Mouse (Mus musculus): ENCODE measurements around the gene Btbd2. TPM values are rescaled to one million over a fixed set of nuclear protein-coding genes. Genes with fewer than 3 reads are reported as not detected.

The Btbd2 gene
- 10 to 100 TPM; 89.6 to 91.0 TPM for total RNA-seq (2021)

DNA sequence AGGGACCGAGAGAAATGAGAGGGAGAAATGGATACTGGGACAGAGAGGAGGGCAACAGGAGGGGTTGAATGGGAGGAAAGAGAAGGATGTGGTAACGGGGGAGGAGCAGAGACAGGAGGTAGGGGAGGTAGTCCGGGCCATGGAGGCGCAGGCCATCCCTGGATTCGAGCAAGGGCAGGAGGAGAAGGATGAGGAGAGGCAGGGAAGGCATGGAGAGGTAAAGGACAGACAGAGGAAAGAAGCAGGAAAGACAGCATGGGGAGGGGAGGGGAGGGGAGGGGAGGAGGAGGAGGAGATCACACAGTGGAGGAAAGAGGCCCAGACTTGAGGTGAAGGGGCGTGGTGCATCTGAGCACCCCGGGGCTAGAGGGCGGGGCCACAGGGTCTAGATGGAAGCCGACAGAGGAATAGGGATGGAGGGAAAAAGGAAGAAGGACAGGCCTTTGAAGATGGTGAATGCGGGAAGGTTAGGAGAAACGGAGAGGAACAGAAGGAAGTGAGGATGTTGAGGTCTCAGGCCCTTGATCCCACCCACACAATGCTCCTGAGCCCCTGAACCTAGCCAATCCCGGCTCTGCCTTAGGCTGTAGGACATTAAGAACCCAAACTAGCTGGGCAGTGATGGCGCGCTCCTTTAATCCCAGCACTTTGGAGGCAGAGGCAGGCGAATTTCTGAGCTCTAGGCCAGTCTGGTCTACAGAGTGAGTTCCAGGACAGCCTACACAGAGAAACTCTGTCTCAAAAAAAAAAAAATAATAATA, at the start of gene Btbd2:
Gene Btbd2, minus strand, starts transcription at position 209 of the 761 bp plus-strand sequence.
- intact Hi-C loops (cut with DNase I): no loop called here
- peak in 1 of 2 experiments; percentile 54 for DNase-seq (ENCODE audit: extremely low spot score in 1 of 2, low spot score in 2 of 2)

DNA sequence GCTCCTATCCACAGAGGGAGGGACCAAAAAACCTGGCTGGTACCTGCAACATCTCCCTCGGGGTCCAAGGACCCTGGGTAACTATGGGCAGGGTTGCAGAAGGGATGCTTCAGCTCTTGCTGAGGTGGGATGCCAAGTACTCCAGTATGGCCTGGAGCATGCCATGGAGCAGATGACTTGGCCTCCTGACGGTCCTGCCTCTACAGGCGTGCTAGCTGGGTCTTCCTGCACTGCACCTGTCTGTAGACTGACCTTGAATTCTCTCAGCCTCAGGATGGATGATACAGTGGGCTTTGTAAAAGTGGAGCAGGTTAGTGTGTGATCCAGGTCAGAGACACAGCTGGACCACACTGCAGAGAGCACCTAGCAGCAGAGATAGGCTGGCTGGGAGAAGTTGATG, 48.6 kb upstream of the Btbd2 start:
- no peak for DNase-seq (ENCODE audit: extremely low spot score in 1 of 2, low spot score in 2 of 2)

DNA sequence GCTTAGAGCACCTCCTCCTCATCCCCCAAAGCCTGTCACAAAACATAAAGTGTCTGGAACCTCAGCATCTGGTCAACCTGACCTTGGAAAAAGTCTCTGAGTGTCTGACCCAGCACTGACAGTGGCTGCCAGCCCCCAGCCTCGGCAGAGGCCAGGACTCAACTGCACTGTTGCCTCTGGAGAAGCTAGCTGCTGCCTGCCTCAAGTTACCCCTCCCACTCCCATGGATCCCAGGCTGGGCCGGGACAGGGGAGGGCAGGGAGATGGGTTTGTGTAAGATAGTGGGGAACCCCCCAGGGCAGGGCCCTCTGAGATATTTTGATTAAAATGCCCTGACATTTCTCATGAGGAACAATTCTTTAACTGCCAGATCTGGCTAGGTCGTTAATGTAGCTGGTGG, 48.2 kb upstream of the Btbd2 start:
- intact Hi-C loops (cut with DNase I): loop anchor here (5.0 kb wide), 1 partner anchor 87 kb away; no protein-coding TSS in a partner anchor

More for the DNA sequence above, 48.6 kb upstream of the Btbd2 start:
- intact Hi-C loops (cut with DNase I): loop anchor here (5.0 kb wide), 1 partner anchor 87 kb away; no protein-coding TSS in a partner anchor

DNA sequence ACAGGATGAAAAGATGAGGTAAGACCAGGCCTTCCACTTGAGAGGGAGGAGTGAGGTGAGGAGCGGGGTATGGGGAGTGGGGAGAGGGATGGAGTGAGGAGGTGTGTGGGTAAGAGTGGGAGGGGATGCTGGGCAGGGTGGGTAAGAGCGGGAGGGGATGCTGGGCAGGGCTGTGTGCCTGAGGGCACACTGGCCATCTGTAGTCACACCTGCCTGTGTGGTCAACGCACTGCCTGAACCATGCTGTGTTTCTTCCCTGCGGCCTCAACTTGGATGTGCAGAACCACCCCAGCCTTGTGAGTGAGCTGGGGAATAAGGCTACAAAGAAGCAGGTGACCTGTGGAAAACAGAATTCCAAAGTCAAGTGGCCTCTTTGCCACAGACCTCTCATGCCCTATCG, 47.5 kb upstream of the Btbd2 start:
- intact Hi-C loops (cut with DNase I): no loop called here

More for the DNA sequence above, 48.2 kb upstream of the Btbd2 start:
- no peak for DNase-seq (ENCODE audit: extremely low spot score in 1 of 2, low spot score in 2 of 2)

DNA sequence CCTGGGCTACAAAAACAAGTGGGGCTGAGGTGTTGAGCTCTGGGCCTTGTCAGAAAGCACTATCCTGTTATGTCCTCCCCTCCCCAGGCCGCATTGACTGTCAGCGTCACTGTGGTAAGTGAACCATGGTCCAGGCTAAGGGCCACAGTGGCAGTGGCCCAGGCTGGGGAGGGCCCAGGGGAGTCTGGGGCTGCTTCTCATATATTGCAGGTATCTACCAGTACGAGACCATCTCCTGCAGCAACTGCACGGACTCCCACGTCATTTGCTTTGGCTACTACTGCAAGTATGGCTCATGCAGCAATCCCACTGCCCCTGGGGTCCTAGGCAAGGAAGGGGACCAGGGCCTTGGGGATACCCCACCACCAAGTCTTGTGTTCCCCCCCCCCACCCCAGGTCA, 46.8 kb upstream of the Btbd2 start:
- intact Hi-C loops (cut with DNase I): no loop called here
- DNase-seq (ENCODE audit: extremely low spot score in 1 of 2, low spot score in 2 of 2): no peak

More for the DNA sequence above, 47.5 kb upstream of the Btbd2 start:
- DNase-seq (ENCODE audit: extremely low spot score in 1 of 2, low spot score in 2 of 2): no peak

DNA sequence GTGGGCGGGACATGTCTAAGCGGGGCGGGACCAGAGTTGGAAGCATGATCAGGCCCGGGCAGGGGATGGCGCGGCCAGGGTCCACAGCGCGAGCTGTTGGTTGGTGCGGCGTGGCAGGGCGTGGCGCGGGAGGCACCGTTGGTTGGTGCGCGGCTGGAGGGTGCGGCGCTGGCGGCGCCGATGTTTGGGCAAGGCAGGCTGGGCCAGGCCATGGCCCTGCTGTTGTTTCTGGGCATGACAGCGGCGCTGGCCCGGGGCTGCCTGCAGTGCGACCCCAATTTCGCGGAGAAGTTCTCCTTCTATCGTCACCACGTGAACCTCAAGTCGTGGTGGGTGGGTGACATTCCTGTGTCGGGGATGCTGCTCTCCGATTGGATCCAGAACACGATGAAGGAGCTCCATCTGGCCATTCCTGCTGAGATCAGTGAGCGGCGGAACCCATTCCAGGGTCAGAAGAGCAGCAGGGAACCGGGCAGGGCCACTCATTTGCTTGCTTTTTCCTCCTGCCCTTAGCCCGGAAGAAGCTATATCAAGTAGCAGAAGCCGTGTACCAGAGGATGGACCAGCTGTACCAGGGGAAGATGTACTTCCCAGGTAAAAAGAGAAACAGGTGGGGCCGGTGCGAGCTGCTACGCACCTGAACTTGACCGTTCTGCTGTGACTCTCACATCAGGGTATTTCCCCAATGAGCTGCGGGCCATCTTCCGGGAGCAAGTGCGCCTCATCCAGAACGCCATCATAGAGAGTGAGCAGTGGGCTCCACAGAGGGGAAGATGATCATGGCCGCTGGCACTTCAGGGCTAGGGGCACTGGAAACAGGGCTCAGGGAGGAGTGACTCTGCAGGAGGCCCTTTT, 45.9 kb upstream of the Btbd2 start:
- intact Hi-C loops (cut with DNase I): no loop called here

DNA sequence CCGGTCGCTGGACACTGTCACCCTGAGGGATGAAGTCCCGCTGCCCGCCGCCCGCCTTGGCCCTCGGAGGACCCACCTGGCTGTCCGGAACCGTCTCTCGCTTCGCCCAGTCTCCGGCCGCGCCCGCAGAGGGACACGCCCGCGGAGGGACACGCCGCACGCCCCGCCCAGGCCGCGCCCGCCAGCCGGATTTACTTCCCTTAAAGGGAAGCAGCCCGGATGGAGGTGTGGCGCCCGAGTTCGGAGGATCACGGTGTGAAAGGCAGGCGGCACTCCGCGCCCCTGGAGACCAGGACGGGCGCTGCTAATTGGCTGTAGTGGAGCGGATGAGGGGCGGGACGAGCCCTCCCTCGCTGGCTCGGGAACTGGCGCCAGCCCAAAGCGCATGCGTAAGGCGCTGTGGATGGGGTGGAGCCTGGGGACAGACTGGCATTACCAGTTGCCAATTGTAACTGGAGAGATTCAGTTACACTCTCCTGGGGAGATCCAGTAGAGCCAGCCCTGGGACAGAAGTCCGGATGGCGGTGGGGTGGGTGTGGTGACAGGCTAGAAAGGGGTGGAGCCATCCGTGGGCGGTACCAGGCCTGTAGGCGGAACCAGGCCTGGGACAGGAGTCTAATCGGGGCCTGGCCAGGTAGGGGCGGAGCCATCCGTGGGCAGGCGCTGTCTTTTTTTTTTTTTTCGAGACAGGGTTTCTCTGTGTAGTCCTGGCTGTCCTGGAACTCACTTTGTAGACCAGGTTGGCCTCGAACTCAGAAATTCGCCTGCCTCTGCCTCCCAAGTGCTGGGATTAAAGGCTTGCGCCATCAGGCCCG, 45.1 kb upstream of the Btbd2 start, which contains the start of the genes Mob3a and Izumo4:
Gene Mob3a, minus strand, starts transcription at position 257 of the 815 bp plus-strand sequence.
Gene Izumo4, plus strand, starts transcription at position 464 of the 815 bp plus-strand sequence.
- intact Hi-C loops (cut with DNase I): no loop called here
- peak; percentile 99 for DNase-seq (ENCODE audit: extremely low spot score in 1 of 2, low spot score in 2 of 2)

More for the DNA sequence above, 45.9 kb upstream of the Btbd2 start:
- DNase-seq (ENCODE audit: extremely low spot score in 1 of 2, low spot score in 2 of 2): peak; percentile 95 to 98

DNA sequence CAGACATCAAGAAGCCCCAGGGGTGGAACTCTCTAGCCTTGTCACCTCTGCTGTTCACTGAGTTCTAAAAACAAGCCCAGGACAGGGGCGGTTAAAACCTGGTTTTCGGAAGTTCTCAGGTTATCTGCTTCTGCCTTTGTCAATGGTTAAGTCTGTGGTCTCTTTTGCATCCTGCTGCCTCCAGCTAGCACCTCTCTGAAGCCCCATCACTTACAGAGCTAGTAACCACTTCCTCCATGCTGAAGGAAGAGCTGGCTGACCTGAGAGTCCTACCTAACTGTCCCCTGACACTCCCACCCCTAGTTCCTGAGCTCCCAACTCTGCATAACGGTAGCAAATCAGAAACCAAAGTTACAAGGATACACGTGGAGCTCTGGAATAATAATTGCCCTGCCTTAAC, 43.9 kb upstream of the Btbd2 start:
- DNase-seq (ENCODE audit: extremely low spot score in 1 of 2, low spot score in 2 of 2): no peak
- intact Hi-C loops (cut with DNase I): no loop called here

DNA sequence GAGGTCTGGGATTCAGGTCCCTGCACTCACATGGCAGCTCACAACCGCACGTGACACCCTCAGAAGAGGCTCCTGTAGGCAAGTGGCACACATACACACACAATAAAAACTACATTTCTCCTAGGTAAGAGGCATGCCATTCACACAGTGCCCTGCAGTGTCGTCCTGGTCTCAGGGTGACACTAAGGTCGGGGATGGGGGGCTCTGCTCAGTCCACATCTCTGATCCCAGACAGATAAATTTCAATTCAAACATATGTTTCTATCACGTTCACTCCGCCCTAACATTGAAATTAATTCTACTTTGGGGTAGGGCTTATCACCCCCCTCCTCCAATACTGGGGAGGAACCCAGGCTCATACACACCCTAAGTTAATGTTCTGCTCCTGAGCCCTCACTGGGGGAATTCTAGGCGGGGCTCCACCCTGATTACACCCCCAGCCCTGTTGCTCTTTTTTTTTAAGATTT, 43.2 kb upstream of the Btbd2 start:
- intact Hi-C loops (cut with DNase I): no loop called here
- DNase-seq (ENCODE audit: extremely low spot score in 1 of 2, low spot score in 2 of 2): no peak

DNA sequence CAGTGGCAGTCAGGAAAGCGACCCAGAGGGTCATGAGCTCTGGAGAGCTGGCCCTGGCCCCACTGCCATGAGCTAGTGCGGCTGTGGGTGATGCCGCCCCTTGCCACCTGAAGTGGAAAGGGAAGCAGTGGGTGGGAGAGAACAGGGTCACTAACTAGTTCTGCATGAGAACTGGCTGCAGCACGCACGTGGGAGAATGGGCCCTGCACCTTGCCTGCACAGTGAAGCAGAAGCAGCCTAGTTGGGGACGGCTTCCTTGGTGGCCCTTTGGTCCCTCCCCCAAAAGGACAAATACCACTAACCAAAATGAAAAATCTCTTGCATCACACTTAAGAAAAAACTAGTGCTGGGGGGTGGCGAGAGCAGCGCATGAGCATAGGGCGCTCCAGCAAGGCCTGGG, 41.7 kb upstream of the Btbd2 start:
- intact Hi-C loops (cut with DNase I): loop anchor here (10.0 kb wide), 1 partner anchor 264 kb away; the partner anchor contains the start of gene Tcf3
- DNase-seq (ENCODE audit: extremely low spot score in 1 of 2, low spot score in 2 of 2): no peak

DNA sequence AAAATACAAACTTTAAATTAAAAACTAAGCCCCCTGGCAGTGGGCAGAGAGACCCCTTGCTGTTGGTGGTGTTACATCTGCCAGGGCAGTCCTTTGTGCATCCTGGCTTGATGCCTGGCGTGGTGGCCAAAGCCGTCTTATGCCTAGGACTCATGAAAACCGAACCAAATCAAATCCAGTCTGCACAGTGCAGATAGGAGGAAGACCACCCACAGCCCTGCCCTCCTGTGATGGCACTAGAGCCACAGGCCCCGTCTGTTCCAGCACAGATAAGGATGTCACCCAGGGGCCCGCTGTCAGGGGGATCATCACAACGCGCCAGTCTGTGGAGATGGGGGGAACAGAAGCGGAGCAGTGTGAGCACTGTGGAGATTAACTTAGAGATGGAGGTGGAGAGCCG, 40.9 kb upstream of the Btbd2 start:
- intact Hi-C loops (cut with DNase I): loop anchor here (10.0 kb wide), 1 partner anchor 263 kb away; the partner anchor contains the start of gene Tcf3
- no peak for DNase-seq (ENCODE audit: extremely low spot score in 1 of 2, low spot score in 2 of 2)

DNA sequence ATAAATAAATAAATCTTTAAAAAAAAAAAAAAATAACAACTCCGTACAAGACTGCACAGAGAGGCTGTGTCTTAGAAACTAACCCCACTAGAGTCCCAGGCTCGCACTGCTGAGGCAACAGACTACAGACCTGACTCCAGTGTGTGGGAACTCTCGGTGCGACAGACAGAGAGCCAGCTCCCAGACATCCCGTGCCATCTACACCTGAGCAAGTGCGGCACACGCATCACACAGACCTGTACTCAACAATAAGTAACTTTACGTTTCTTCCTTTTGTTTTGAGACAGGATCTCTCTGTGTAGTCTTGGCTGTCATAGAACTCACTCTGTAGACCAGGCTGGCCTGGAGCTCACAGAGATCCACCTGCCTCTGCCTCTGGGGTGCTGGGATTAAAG, 40.5 kb upstream of the Btbd2 start:
- intact Hi-C loops (cut with DNase I): loop anchor here (10.0 kb wide), 1 partner anchor 263 kb away; the partner anchor contains the start of gene Tcf3
- DNase-seq (ENCODE audit: extremely low spot score in 1 of 2, low spot score in 2 of 2): no peak

DNA sequence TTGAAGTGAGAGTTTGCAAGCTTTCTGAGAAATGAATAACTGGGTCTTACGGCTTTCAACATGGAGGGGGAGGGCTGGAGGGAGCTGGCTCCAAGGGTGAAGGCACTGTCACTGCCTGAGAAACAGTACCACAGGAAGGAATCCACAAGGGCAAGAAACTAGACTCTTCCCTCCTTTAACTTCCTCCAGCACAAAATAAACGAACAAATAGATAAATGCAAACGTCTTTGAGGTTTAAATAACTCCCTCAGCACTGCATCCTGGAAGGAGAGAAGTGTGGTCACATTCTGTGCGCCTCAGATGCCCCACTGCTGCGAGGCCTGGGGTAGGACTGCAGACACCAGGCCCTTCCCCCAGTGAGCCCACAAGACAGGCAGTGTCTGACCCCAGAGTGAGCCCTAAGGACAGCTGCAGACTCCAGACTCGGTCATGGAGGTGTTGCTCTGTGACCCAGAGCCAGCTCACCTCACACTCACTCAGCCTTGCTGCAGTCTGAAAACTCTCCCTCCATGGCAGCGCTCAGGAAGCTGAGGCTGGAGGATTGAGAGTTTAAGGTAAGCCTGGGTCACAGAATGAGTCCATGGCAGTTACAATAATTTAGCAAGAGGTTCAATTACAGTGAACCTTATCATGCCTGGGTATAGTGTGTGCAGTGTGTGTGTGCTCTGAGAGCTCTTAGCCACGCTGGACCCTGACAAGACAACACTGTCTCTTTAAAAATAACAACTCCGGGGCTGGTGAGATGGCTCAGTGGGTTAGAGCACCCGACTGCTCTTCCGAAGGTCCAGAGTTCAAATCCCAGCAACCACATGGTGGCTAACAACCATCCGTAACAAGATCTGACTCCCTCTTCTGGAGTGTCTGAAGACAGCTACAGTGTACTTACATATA, 39.9 kb upstream of the Btbd2 start:
- intact Hi-C loops (cut with DNase I): loop anchor here (10.0 kb wide), 1 partner anchor 262 kb away; the partner anchor contains the start of gene Tcf3
- DNase-seq (ENCODE audit: extremely low spot score in 1 of 2, low spot score in 2 of 2): no peak

DNA sequence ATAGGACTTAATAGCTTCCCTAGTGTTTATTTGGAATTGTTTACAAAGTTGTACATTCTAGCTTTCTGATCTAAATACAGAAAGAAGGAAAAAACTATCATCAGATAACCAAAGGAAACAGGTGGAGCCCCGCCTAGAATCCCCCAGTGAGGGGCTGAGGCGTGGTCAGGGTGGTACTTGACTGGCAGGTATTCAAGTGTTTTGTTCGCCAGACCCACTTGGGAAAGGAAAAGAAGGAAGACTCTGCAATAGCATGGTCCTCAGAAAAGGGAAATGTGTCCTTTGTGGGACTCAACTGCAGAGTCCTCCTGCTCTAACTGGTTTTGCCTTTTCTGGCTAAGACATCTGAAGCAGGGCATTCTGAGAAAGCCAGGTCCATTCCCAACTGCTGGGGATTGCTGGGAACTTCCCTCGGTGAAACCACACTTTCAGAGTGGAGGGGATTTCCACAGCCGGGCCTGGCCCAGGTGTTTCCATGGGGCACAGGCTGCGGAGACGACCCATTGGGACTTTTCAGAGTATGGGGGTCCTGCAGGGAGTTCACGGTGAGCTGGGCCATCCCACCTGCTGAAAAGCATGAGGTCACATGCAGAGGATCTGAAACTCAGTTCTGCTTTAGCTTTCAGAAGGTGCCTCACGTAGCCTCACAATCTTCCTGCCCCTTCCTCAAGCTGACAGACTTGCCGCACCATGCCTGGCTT, 39.1 kb upstream of the Btbd2 start:
- intact Hi-C loops (cut with DNase I): loop anchor here (10.0 kb wide), 1 partner anchor 261 kb away; the partner anchor contains the start of gene Tcf3
- DNase-seq (ENCODE audit: extremely low spot score in 1 of 2, low spot score in 2 of 2): no peak

DNA sequence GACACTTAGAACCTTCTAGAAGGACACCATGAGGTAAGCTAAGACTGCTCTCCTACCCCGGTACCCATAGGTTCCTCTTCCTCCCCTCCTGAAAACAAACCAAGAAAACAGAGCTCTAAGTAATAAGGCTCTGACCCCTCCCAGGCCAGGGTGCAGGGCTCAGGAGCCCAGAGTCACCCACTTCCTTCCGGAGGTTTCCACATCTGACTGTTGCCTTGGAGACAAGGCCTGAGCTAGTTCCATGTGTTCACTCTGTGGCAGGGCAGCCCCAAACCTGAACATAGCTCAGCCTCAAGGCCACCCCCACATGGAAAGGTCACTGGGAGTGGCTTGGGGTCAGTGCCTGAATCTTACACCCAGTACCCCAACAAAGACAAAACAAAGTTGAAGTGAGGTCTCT, 38.3 kb upstream of the Btbd2 start:
- intact Hi-C loops (cut with DNase I): loop anchor here (10.0 kb wide), 1 partner anchor 260 kb away; the partner anchor contains the start of gene Tcf3
- DNase-seq (ENCODE audit: extremely low spot score in 1 of 2, low spot score in 2 of 2): no peak

DNA sequence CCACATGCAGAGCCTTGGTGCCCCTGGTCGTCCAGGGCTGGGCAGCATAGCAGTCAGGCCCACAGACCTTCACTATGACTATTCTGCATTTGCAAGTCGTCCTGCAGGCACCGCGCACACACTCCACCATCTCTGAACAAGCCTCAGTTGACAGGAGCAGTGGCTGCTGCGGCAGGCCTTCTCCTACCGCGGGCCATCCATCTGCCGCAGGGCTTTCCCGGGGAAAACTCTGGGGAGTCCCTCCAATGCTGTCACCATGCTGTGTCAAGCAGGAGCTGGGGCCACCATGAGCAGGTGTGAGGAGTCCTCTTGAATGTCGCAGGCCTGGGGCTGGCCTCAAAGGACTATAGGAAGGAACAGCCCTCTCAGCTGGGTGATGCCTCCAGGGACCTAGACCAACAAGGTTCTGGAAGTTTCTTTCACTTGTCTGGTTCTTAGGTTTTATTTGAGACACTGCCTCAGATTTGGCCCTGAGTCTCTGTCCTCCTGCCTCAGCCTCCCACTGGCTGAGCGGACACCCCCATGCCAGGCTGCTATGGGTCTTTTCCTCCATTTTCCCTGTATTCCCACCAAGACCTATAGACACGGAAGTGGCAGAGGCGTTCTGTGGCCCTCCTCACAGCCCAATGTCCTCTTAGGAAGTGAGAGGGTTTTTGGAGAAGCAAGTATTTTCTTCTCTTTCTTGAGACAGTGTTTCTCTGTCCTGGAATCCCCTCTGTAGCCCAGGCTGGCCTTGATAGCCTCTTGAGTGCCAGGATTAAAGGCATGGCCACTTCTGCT, 37.5 kb upstream of the Btbd2 start:
- intact Hi-C loops (cut with DNase I): loop anchor here (10.0 kb wide), 1 partner anchor 260 kb away; the partner anchor contains the start of gene Tcf3

More for the DNA sequence above, 37.5 kb upstream of the Btbd2 start:
- no peak for DNase-seq (ENCODE audit: extremely low spot score in 1 of 2, low spot score in 2 of 2)

All from left cerebral cortex, postnatal 10 days (tissue).